8 mouse cellular contexts compared by ENCODE assay signal in the genomic region with DNA sequence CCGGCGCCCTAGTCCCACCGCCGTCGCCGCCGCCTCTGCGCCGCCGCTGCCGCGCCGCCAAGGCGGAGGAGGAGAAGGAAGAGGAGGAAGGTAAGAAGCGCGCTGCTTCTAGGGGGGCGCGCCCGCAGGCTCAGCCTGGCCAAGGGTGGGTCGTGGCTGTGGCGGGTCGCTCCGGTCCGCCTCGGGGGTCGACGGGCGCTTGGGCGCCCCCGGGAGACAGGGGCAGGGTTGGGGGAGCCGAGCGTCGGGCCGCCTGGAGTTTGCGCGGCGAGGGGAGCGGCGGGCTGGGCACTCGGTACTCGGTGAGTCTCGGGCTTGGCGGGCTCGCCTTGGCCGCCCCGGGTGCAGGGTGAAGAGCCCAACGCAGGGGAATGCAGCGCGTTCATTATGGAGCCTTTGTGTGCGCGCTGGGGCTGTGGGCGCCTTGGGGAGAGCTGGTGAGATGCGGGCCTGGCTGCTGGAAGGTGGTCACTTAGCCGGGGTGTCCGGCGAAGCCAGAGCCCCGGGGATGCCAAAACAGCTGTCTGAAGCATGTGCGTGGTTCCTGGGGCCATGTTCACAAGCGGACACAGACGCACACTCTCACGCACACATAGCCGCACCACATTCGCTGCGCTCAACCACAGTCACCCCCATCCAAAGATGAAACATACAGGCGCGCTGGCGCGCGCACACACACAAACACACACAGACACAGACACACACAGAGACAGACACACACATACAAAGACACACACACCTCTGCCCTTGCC.
A peak's percentile ranks its signal among the peaks of the same experiment; 100 is the strongest.
DNase-seq lines count a peak whose midpoint lies in the region; ATAC-seq lines count a peak whose summit lies in the region.

No protein-coding gene starts in this region.

- peak; percentile 6 for DNase-seq in adrenal gland, adult 2 months
- no peak for DNase-seq in adrenal gland, postnatal 36 days
- peak; percentile 9 for DNase-seq in right cerebral cortex, adult 18-20 months
- no peak for DNase-seq in right cerebral cortex, postnatal 36 days (ENCODE audit: low spot score in 2 of 2)
- peak; percentile 10 to 15 for DNase-seq in layer of hippocampus, postnatal 36 days
- peak; percentile 42 for DNase-seq in neural tube, embryonic 10.5 days (ENCODE audit: extremely low spot score, low spot score)
- no peak for DNase-seq in ovary, postnatal 14 days (ENCODE audit: low spot score)

- no peak for ATAC-seq in inflammation-experienced regulatory T-cells, adult 6 months

Comparison
In these comparisons a context has a peak if more than half of its experiments do, and no peak if none do; other contexts are left out.
1. DNase-seq: peak in adrenal gland, adult 2 months (single experiment), right cerebral cortex, adult 18-20 months (single experiment), layer of hippocampus, postnatal 36 days (2 of 2) and neural tube, embryonic 10.5 days (single experiment); none in adrenal gland, postnatal 36 days (0 of 2), right cerebral cortex, postnatal 36 days (0 of 2) and ovary, postnatal 14 days (single experiment).